Mouse (Mus musculus) embryonic facial prominence, embryonic 11.5 days (tissue): ENCODE measurements around the gene Cnfn. TPM values are rescaled to one million over a fixed set of nuclear protein-coding genes. Genes with fewer than 3 reads are reported as not detected.
A peak's percentile ranks its signal among the peaks of the same experiment; 100 is the strongest.
"Not testable (repeated sequence)": the region's sequence is repeated elsewhere in the genome, so short reads cannot be mapped to it uniquely, and the experiment has no call there.

ENCODE experiments used
- ATAC-seq: fragments of 200-750 bp; cut with Nextera tagmentation; replicated peaks from 2 replicates; pipeline ENCODE4 v1.8.0; 2017; ENCODE audit warnings: low read depth; ENCODE audit not compliant: insufficient number of reproducible peaks, low FRiP score, low TSS enrichment
- DNase-seq: peaks from one replicate; pipeline ENCODE4 v3.0.0-alpha.2; 2015; ENCODE audit warnings: low spot score
- H3K27ac ChIP-seq: fragments of 300-500 bp; sonication (generic); replicated peaks from 2 replicates; pipeline ENCODE4 v1.5.1; 2014; ENCODE audit warnings: mild to moderate bottlenecking, low read depth, low read length, control low read depth
- H3K27me3 ChIP-seq: fragments of 300-500 bp; sonication (generic); 2 replicates; pipeline ENCODE4 v1.6.1; 2014; ENCODE audit warnings: mild to moderate bottlenecking, low read length, moderate library complexity, mixed read lengths; ENCODE audit not compliant: control insufficient read depth, insufficient read depth
- H3K36me3 ChIP-seq: fragments of 300-500 bp; sonication (generic); replicated peaks from 2 replicates; pipeline ENCODE4 v1.6.1; 2014; ENCODE audit warnings: low read depth, mild to moderate bottlenecking, low read length, moderate library complexity, mixed read lengths; ENCODE audit not compliant: control insufficient read depth, insufficient read depth
- H3K4me1 ChIP-seq: fragments of 300-500 bp; sonication (generic); 2 replicates; pipeline ENCODE4 v1.6.1; 2014; ENCODE audit warnings: low read length, mixed read lengths; ENCODE audit not compliant: control insufficient read depth, insufficient read depth
- H3K4me2 ChIP-seq: fragments of 300-500 bp; sonication (generic); 2 replicates; pipeline ENCODE4 v1.6.1; 2014; ENCODE audit warnings: low read depth, mild to moderate bottlenecking, control low read depth, low read length, moderate library complexity
- H3K4me3 ChIP-seq: fragments of 300-500 bp; sonication (generic); 2 replicates; pipeline ENCODE4 v1.5.1; 2014; ENCODE audit warnings: low read depth, low read length, control low read depth
- H3K9ac ChIP-seq: fragments of 300-500 bp; sonication (generic); replicated peaks from 2 replicates; pipeline ENCODE4 v1.6.1; 2014; ENCODE audit warnings: mild to moderate bottlenecking, control low read depth, low read length
- H3K9me3 ChIP-seq: fragments of 300-500 bp; sonication (generic); replicated peaks from 2 replicates; pipeline ENCODE4 v1.6.1; 2016; ENCODE audit warnings: mild to moderate bottlenecking, low read length, inconsistent platforms, mixed read lengths; ENCODE audit not compliant: control insufficient read depth
- WGBS: fragments of 180-500 bp; shearing (Covaris S2); extraction: QIAGEN DNeasy Blood & Tissue Kit; methylation state at CpG from one replicate; pipeline ENCODE4 v1.1.7; 2014; 5-methylcytosine and 5-hydroxymethylcytosine counted together
- polyA plus RNA-seq: library from polyadenylated mRNA; unstranded; fragments of >200 nt; fragmentation: Nextera tagmentation; extraction: Ambion mirVana; gene quantifications from 2 replicates; pipeline ENCODE4 v1.2.1, GENCODE M21; 2014

The Cnfn gene
- polyA plus RNA-seq, 1 experiment from 2014 or later: 0.60 TPM

- DNase-seq: peak; percentile 82
- H3K9me3 ChIP-seq: no peaks in the 10 kb centered on the region
- ATAC-seq: 0 out of 2 replicates have a peak, but pooled peaks have one; percentile 55
- no peak overlapping the region for H3K9ac ChIP-seq
- WGBS: 0% methylated on average over 2 of the region's 2 CpGs
- H3K4me3 ChIP-seq: no peak overlapping the region
- H3K27me3 ChIP-seq: no peaks in the 10 kb centered on the region
- peak overlapping the region; percentile 54; the same call in 1 of the 2 replicates for H3K27ac ChIP-seq
- no peaks in the 10 kb centered on the region for H3K36me3 ChIP-seq
- no peak overlapping the region for H3K4me2 ChIP-seq
- peaks cover 3% of the 10 kb centered on the region for H3K4me1 ChIP-seq
Measured at GRCm38 (mm10) chr7:25402671-25403101, 33.2 kb upstream of the Cnfn start.

GRCm38 (mm10) chr7:25401986-25402385 is 32.5 kb upstream of the Cnfn start:
- no peak for DNase-seq
- 13% methylated on average over 5 of the region's 5 CpGs for WGBS
- Histone ChIP-seq H3K27me3 (no peaks in the 10 kb centered on the region), H3K9me3 (no peaks in the 10 kb centered on the region), H3K4me2 (no peak overlapping the region), H3K4me1 (peaks cover 3% of the 10 kb centered on the region), H3K27ac (peak overlapping the region; percentile 54), H3K9ac (no peak overlapping the region), H3K36me3 (no peaks in the 10 kb centered on the region), H3K4me3 (no peak overlapping the region)
- no peak for ATAC-seq

DNA sequence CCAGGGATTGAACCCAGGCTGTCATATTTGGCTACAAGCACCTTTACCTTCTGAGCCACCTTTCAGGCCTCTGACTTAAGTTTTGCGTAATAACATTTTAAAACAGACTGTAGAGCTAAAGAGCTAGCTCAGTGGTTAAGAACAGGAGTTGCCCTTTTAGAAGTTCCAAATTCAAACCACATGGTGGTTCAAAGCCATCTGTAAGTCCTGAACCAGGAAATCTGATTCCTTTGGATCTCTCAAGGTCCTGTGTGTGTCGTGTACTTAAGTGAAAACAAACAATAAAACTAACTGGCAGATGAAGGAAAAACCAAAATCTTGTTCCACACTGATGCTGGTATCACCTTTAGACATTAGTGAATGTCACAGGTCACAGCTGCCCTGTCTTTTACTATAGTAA is 32.0 kb upstream of the Cnfn start:
- no peaks in the 10 kb centered on the region for H3K9me3 ChIP-seq
- H3K4me3 ChIP-seq: no peak overlapping the region
- DNase-seq (peak; percentile 89), ATAC-seq (0 out of 2 replicates have a peak, but pooled peaks have one; percentile 63)
- no peaks in the 10 kb centered on the region for H3K27me3 ChIP-seq
- no peak overlapping the region for H3K27ac ChIP-seq
- H3K36me3 ChIP-seq: no peaks in the 10 kb centered on the region
- no peak overlapping the region for H3K9ac ChIP-seq
- peaks cover 3% of the 10 kb centered on the region for H3K4me1 ChIP-seq
- no peak overlapping the region for H3K4me2 ChIP-seq
- 24% methylated on average over 2 of the region's 2 CpGs for WGBS

- not testable (repeated sequence) for H3K27me3 ChIP-seq, H3K9me3 ChIP-seq, H3K36me3 ChIP-seq, H3K4me3 ChIP-seq, H3K9ac ChIP-seq, DNase-seq, H3K4me1 ChIP-seq, ATAC-seq, H3K27ac ChIP-seq, H3K4me2 ChIP-seq
Measured at GRCm38 (mm10) chr7:25399028-25399427, 29.5 kb upstream of the Cnfn start.

DNA sequence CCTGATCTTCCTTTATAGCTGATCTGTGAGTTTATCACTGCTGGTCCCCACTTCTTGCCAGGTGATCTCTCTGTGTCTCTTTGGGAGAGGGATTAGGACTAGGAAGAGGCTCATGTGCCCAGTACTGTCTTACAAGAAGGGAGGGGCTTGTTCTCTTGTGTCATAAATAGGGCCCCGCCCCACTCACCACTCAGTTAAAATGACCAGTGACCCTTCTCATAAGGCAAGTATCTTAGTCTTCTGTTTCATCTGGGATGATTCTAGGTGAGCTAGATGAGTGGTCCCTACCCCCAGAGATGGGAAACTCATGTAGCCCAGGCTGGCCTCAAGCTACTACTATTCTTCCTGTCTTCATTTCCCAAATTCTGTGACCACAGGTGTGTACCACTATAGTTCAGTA is 29.1 kb upstream of the Cnfn start, which contains the start of gene Lipe:
Gene Lipe, minus strand, starts transcription at position 101 of the 400 bp plus-strand sequence.
- Histone ChIP-seq H3K27ac (no peak within 1 kb of the TSS), H3K4me3 (no peak within 1 kb of the TSS), H3K4me1 (peaks cover 3% of the 10 kb centered on the region), H3K9me3 (no peaks in the 10 kb centered on the region), H3K9ac (no peak within 1 kb of the TSS), H3K27me3 (no peaks in the 10 kb centered on the region), H3K4me2 (no peak within 1 kb of the TSS), H3K36me3 (no peaks in the 10 kb centered on the region)
- 90% methylated on average over 1 of the region's 1 CpGs for WGBS
- DNase-seq (no peak), ATAC-seq (no peak)

DNA sequence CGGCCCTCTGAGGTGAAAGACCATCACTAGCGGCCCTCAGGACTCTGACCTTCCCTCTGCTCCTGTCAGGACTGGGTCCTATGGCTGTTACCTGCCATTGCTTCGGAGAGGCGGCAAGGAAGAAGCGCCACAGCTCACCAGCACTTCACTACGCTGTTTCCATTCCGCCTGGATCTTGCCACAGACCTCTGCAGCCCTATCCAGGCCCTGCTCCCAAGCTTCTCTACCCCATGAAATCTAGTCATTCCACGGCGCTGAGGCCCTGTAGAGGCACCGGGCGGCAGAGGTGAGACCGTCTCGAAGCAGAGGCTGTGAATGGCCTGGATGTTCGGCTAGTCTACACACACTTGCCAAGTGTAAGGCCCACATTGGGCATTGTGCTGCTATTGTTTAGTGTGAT is 27.1 kb upstream of the Cnfn start:
- DNase-seq (no peak), ATAC-seq (no peak)
- H3K4me2 ChIP-seq: no peak overlapping the region
- no peaks in the 10 kb centered on the region for H3K27me3 ChIP-seq
- H3K36me3 ChIP-seq: no peaks in the 10 kb centered on the region
- H3K4me1 ChIP-seq: no peaks in the 10 kb centered on the region
- no peak overlapping the region for H3K4me3 ChIP-seq
- no peaks in the 10 kb centered on the region for H3K9me3 ChIP-seq
- no peak overlapping the region for H3K9ac ChIP-seq
- 88% methylated on average over 14 of the region's 14 CpGs for WGBS
- H3K27ac ChIP-seq: no peak overlapping the region

DNA sequence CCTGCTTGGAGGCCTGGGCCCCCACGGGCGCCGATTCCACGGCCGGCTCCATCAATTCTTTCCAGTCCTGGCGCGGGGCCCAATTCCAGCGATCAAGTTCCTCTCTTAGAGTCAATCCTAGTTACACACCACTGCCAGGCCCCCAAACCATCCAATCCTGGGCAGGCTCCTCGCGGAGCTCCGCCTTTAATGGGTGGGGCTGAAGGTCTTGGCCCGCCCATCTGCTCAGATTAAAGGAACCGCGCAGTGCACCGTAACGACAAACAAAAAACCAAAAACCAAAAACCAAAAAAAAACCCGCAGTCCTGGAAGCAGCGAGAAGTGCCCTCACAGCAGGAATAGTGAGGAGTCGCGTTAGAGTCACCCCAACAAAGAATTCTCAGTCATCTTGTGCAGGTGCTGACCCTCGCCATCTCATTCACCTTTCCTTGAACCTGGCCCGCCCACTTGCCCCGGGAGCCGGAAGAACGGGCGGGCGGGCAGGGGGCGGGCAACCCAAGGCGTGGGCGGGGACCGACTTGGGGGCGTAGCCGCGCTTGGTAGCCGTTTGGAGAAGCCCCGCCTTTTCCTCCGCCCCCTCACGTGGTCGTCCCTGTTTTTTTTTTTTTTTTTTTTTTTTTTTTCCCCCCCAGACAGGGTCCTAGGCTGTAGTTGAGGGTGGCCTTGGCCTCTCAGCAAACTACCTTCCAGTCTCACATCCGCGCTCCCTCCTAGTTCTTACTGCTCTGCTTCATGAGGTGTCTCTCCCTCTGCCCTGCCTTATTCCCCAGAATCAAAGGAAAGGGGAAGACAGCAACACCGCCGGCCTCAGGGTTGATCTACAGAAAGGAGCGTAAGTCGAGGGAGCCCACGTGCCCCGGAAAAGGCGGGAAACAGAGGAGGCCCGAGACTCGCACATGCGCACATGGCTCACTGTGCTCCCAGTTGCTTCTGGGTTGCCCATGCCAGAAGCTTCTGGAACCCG is 26.3 kb upstream of the Cnfn start:
- no peaks in the 10 kb centered on the region for H3K9me3 ChIP-seq
- peak overlapping the region; percentile 57 for H3K4me3 ChIP-seq
- no peaks in the 10 kb centered on the region for H3K27me3 ChIP-seq
- ATAC-seq (peak; percentile 92), DNase-seq (peak; percentile 95)
- H3K9ac ChIP-seq: peak overlapping the region; percentile 68
- peak overlapping the region; percentile 79 for H3K4me2 ChIP-seq
- no peaks in the 10 kb centered on the region for H3K36me3 ChIP-seq
- H3K4me1 ChIP-seq: no peaks in the 10 kb centered on the region; the same call in 1 of the 2 replicates
- no peak overlapping the region for H3K27ac ChIP-seq
- 9% methylated on average over 52 of the region's 52 CpGs for WGBS

- Histone ChIP-seq H3K9ac (peak overlapping the region; percentile 68), H3K4me3 (peak overlapping the region; percentile 57), H3K4me1 (no peaks in the 10 kb centered on the region; the same call in 1 of the 2 replicates), H3K27me3 (no peaks in the 10 kb centered on the region), H3K4me2 (peak overlapping the region; percentile 79), H3K9me3 (no peaks in the 10 kb centered on the region), H3K36me3 (no peaks in the 10 kb centered on the region), H3K27ac (no peak overlapping the region)
- ATAC-seq (peak; percentile 42), DNase-seq (no peak)
- WGBS: under 1% methylated on average over 22 of the region's 22 CpGs
Measured at GRCm38 (mm10) chr7:25395186-25395557, 25.6 kb upstream of the Cnfn start.
